In genomic region chr17:86964041-86964440, GRCm38 (mm10) we compare ENCODE assay signal across 8 mouse cellular contexts. TPM values are rescaled to one million over a fixed set of nuclear protein-coding genes. Genes with fewer than 3 reads are reported as not detected.
DNase-seq lines count a peak whose midpoint lies in the region; ATAC-seq and TF ChIP-seq lines count a peak whose summit lies in the region.

No protein-coding gene starts in this region.

- ATAC-seq in liver, embryonic 12.5 days: no peak

- 0 out of 2 replicates have a peak, but pooled peaks cover 2% of the 10 kb centered on the region for H3K79me2 ChIP-seq in heart, adult 2 months (replicated peaks; ENCODE audit: control insufficient read depth, insufficient read depth, low read length)

- H3K9ac ChIP-seq in heart, adult 2 months (ENCODE audit: low read depth, low read length): peak overlapping the region; percentile 100
- peak overlapping the region; percentile 74 for H3K9ac ChIP-seq in liver, embryonic 12.5 days

- intact Hi-C loops in heart, adult 2 months (cut with DNase I): loop anchor here (5.0 to 10.0 kb wide), 2 partner anchors 143 to 481 kb away; partner anchors contain the start of genes Calm2 and Socs5
- intact Hi-C loops in heart, postnatal 10 days (cut with DNase I): loop anchor here (10.0 kb wide), 1 partner anchor 61 kb away; the partner anchor contains the start of genes Cript and Pigf

- H3K9me3 ChIP-seq in liver, embryonic 12.5 days (replicated peaks): no peaks in the 10 kb centered on the region

- no peak for TF ChIP-seq POLR2A in heart, adult 2 months (IDR thresholded peaks at IDR 0.05; ENCODE audit: insufficient read depth, low read depth, low read length)
- TF ChIP-seq POLR2A in brain, embryonic 14.5 days (IDR thresholded peaks at IDR 0.05; ENCODE audit: borderline replicate concordance, extremely low read depth, insufficient read depth, insufficient read length, poor library complexity, severe bottlenecking): no peak
- no peak for TF ChIP-seq POLR2A in thymus, adult 2 months (IDR thresholded peaks at IDR 0.05; ENCODE audit: control insufficient read depth, extremely low read depth, insufficient read depth, low read length, poor library complexity)

- H3K4me3 ChIP-seq in heart, adult 2 months: peak overlapping the region; percentile 79
- H3K4me3 ChIP-seq in liver, embryonic 12.5 days: peak overlapping the region; percentile 69
- H3K4me3 ChIP-seq in thymus, adult 2 months (ENCODE audit: control insufficient read depth, insufficient read depth, low read length): no peak overlapping the region

- H3K27me3 ChIP-seq in heart, adult 2 months (ENCODE audit: control insufficient read depth, insufficient read depth, low read length): no peaks in the 10 kb centered on the region
- peaks cover 39% of the 10 kb centered on the region for H3K27me3 ChIP-seq in liver, embryonic 12.5 days (replicated peaks)
- H3K27me3 ChIP-seq in splenic B cell, adult 2 months (ENCODE audit: control insufficient read depth, insufficient read depth, low read length, poor library complexity, severe bottlenecking): no peaks in the 10 kb centered on the region
- 0 out of 2 replicates have a peak, but pooled peaks cover 3% of the 10 kb centered on the region for H3K27me3 ChIP-seq in thymus, adult 2 months (ENCODE audit: control insufficient read depth, insufficient read depth, low read length)

- peak overlapping the region; percentile 93 for H3K4me2 ChIP-seq in liver, embryonic 12.5 days

- H3K4me1 ChIP-seq in heart, adult 2 months (ENCODE audit: control insufficient read depth, insufficient read depth, low read length): peaks cover 15% of the 10 kb centered on the region
- peaks cover 22% of the 10 kb centered on the region; the same call in 1 of the 2 replicates for H3K4me1 ChIP-seq in liver, embryonic 12.5 days
- peaks cover 29% of the 10 kb centered on the region for H3K4me1 ChIP-seq in thymus, adult 2 months (replicated peaks; ENCODE audit: control insufficient read depth, insufficient read depth, low read length)

- peaks cover 5% of the 10 kb centered on the region; the same call in 1 of the 2 replicates for H3K36me3 ChIP-seq in heart, adult 2 months (ENCODE audit: control insufficient read depth, insufficient read depth, low read length)
- H3K36me3 ChIP-seq in liver, embryonic 12.5 days: no peaks in the 10 kb centered on the region
- H3K36me3 ChIP-seq in splenic B cell, adult 2 months (ENCODE audit: control insufficient read depth, insufficient read depth, low read length, poor library complexity, severe bottlenecking): peaks cover 2% of the 10 kb centered on the region
- H3K36me3 ChIP-seq in thymus, adult 2 months (ENCODE audit: control insufficient read depth, insufficient read depth, low read length): no peaks in the 10 kb centered on the region

- TF ChIP-seq EP300 in heart, adult 2 months (IDR thresholded peaks at IDR 0.05; ENCODE audit: insufficient read depth, low read depth, low read length): no peak

- peak overlapping the region; percentile 96 for H3K27ac ChIP-seq in heart, adult 2 months
- no peak overlapping the region for H3K27ac ChIP-seq in liver, embryonic 12.5 days
- no peak overlapping the region for H3K27ac ChIP-seq in thymus, adult 2 months (ENCODE audit: control insufficient read depth, insufficient read depth, low read length)

- no peak for TF ChIP-seq CTCF in heart, adult 2 months (IDR thresholded peaks at IDR 0.05)
- no peak for TF ChIP-seq CTCF in brain, embryonic 14.5 days (IDR thresholded peaks at IDR 0.05; ENCODE audit: borderline replicate concordance, extremely low read depth, insufficient read depth, insufficient read length)
- TF ChIP-seq CTCF in thymus, adult 2 months (IDR thresholded peaks at IDR 0.05; ENCODE audit: borderline replicate concordance, control insufficient read depth, extremely low read depth, insufficient read depth, low read length, poor library complexity): no peak

- peak in 1 of 2 experiments; percentile 53 for DNase-seq in heart, adult 2 months
- no peak for DNase-seq in heart, adult 8-10 months (ENCODE audit: low spot score)
- peak; percentile 31 for DNase-seq in brain, embryonic 14.5 days (ENCODE audit: low read depth)
- DNase-seq in heart, postnatal 10 days: peak; percentile 48 to 57
- DNase-seq in splenic B cell, adult 2 months (ENCODE audit: low read depth, low spot score): peak; percentile 34
- no peak for DNase-seq in thymus, adult 2 months
- DNase-seq in frontal cortex, postnatal 10 days (ENCODE audit: low spot score in 2 of 2): no peak

- 1% methylated on average over 6 of the region's 6 CpGs for WGBS in heart, adult 2 months
- 6% methylated on average over 6 of the region's 6 CpGs for WGBS in liver, embryonic 12.5 days (ENCODE audit: insufficient replicate concordance)
- WGBS in thymus, adult 2 months: 22% methylated on average over 6 of the region's 6 CpGs

RNA-seq across cellular contexts. Expression of gene Rhoq, which starts 1.2 kb away (rescaled TPM):
- total RNA-seq in heart, adult 2 months (2021): 100 to 1,000 TPM; 119 to 138 TPM
- 70.7 and 118 TPM in 2 replicates for polyA plus RNA-seq in heart, adult 2 months (2012; rRNA removed)
- 100 to 1,000 TPM; 120 to 141 (median 127) TPM for total RNA-seq in heart, adult 8-10 months (2022)
- polyA plus RNA-seq in brain, embryonic 14.5 days (2012; rRNA removed): 15.6 and 19.3 TPM in 2 replicates
- total RNA-seq in heart, postnatal 10 days (2021): 100 to 1,000 TPM; 168 to 176 TPM
- polyA plus RNA-seq in liver, embryonic 12.5 days (2016; fragmentation: Nextera tagmentation; extraction: Ambion mirVana): 2.7 and 3.6 TPM in 2 replicates
- 11.5 and 14.5 TPM in 2 replicates for polyA plus RNA-seq in thymus, adult 2 months (2012; rRNA removed)

RNA-seq across cellular contexts. Expression of gene Atp6v1e2, which starts 16.3 kb away (rescaled TPM):
- total RNA-seq in heart, adult 2 months (2021): not detected
- polyA plus RNA-seq in heart, adult 2 months (2012; rRNA removed): not detected in 2 replicates
- not detected for total RNA-seq in heart, adult 8-10 months (2022)
- not detected in 2 replicates for polyA plus RNA-seq in brain, embryonic 14.5 days (2012; rRNA removed)
- not detected for total RNA-seq in heart, postnatal 10 days (2021)
- not detected in 2 replicates for polyA plus RNA-seq in liver, embryonic 12.5 days (2016; fragmentation: Nextera tagmentation; extraction: Ambion mirVana)
- not detected in 2 replicates for polyA plus RNA-seq in thymus, adult 2 months (2012; rRNA removed)

RNA-seq across cellular contexts. Expression of gene Tmem247, which starts 46.9 kb away (rescaled TPM):
- total RNA-seq in heart, adult 2 months (2021): not detected
- 0.26 TPM in 1 of 2 replicates, not detected in the other for polyA plus RNA-seq in heart, adult 2 months (2012; rRNA removed)
- total RNA-seq in heart, adult 8-10 months (2022): not detected
- polyA plus RNA-seq in brain, embryonic 14.5 days (2012; rRNA removed): not detected in 2 replicates
- not detected for total RNA-seq in heart, postnatal 10 days (2021)
- not detected in 2 replicates for polyA plus RNA-seq in liver, embryonic 12.5 days (2016; fragmentation: Nextera tagmentation; extraction: Ambion mirVana)
- 0.19 TPM in 1 of 2 replicates, not detected in the other for polyA plus RNA-seq in thymus, adult 2 months (2012; rRNA removed)

Comparison
In these comparisons a context has a peak if more than half of its experiments do, and no peak if none do; other contexts are left out.
1. DNase-seq: peak in brain, embryonic 14.5 days (single experiment), heart, postnatal 10 days (2 of 2) and splenic B cell, adult 2 months (single experiment); none in heart, adult 8-10 months (single experiment), thymus, adult 2 months (single experiment) and frontal cortex, postnatal 10 days (0 of 2).